Mouse (Mus musculus): ENCODE data around the gene Vmn1r62. TPM values are rescaled to one million over a fixed set of nuclear protein-coding genes. Genes with fewer than 3 reads are reported as not detected.
"Not testable (repeated sequence)": the region's sequence is repeated elsewhere in the genome, so short reads cannot be mapped to it uniquely, and the experiment has no call there.

The Vmn1r62 gene
- not detected in 2 replicates for total RNA-seq (2017)

- ATAC-seq (ENCODE audit: extremely low read depth, insufficient number of reproducible peaks, low FRiP score, poor library complexity, severe bottlenecking), result not testable (repeated sequence)
Measured at GRCm38 (mm10) chr7:5673331-5673730, at the start of gene Vmn1r62. TSS of gene Vmn1r62 (plus strand) at chr7:5673631.

Other genes with a start within 250 kb of the Vmn1r62 start
- gene Vmn1r59, start 216.9 kb upstream of the Vmn1r62 start, total RNA-seq (2017), result not detected in 2 replicates
- gene Vmn2r28, start 179.7 kb upstream of the Vmn1r62 start, total RNA-seq (2017), result not detected in 2 replicates
- gene Vmn1r60, start 126.3 kb upstream of the Vmn1r62 start, total RNA-seq (2017), result 0.12 TPM in 1 of 2 replicates, not detected in the other
- not detected in 2 replicates for gene Vmn1r61, start 60.3 kb upstream of the Vmn1r62 start, total RNA-seq (2017)
- not detected in 2 replicates for gene Vmn1r63, start 131.8 kb downstream of the Vmn1r62 start, total RNA-seq (2017)
- gene Vmn1r64, start 210.9 kb downstream of the Vmn1r62 start, total RNA-seq (2017), result not detected in 2 replicates